ENCODE assay signal across 19 mouse cellular contexts in the genomic region with DNA sequence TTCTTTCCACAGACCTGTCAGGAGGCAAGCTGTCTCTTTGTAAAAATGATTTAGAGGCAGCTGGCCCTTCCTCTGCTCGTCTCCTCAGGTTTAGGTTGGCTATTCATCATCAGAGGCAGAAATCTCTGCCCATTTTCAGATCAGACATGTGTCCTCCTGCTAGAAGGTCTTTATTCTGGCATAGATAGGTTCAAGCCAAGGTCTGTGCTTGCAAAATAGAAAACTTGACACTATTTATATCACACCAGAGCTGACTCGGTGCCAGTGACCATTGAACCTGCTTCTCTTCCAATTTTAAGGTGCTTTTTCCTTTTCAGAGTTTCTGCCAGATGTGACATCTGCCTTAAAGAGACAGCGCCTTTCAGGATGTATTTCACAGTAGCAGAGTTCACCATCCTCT.
DNase-seq lines count a peak whose midpoint lies in the region; ATAC-seq and TF ChIP-seq lines count a peak whose summit lies in the region.
"Had no signal": no experiment of that assay in that cellular context is flagged by ENCODE, and none has a peak within 500 bp of the region (broad histone marks: within the 10 kb centered on the region; RNA-seq: fewer than 3 reads in every experiment).

No protein-coding gene starts in this region.

- H3K79me2 ChIP-seq in liver, adult 2 months (ENCODE audit: control insufficient read depth, insufficient read depth, low read length), result no peaks in the 10 kb centered on the region

- no peak for TF ChIP-seq POLR2A in liver, adult 2 months (IDR thresholded peaks at IDR 0.05; ENCODE audit: extremely low read depth, insufficient read depth, low read length)
- TF ChIP-seq POLR2A in cerebellum, adult 2 months (IDR thresholded peaks at IDR 0.05; ENCODE audit: borderline replicate concordance, insufficient read depth, low read length), result no peak

- no peaks in the 10 kb centered on the region for H3K4me1 ChIP-seq in liver, adult 2 months (ENCODE audit: control insufficient read depth, insufficient read depth, low read length)
- no peaks in the 10 kb centered on the region for H3K4me1 ChIP-seq in liver, embryonic 11.5 days (replicated peaks; ENCODE audit: control insufficient read depth, insufficient read depth, low read length)
- H3K4me1 ChIP-seq in cerebellum, adult 2 months (ENCODE audit: control insufficient read depth, insufficient read depth, low read length), result no peaks in the 10 kb centered on the region; the same call in 1 of the 2 replicates
- H3K4me1 ChIP-seq: embryonic facial prominence, embryonic 10.5 days; heart, embryonic 15.5 days; hindbrain, embryonic 15.5 days; kidney, embryonic 15.5 days had no signal

- no peak for TF ChIP-seq CTCF in liver, adult 2 months (IDR thresholded peaks at IDR 0.05; ENCODE audit: low read depth, low read length)
- TF ChIP-seq CTCF in cerebellum, adult 2 months (IDR thresholded peaks at IDR 0.05; ENCODE audit: borderline replicate concordance, insufficient read depth, low read depth, low read length), result no peak

- no peaks in the 10 kb centered on the region for H3K27me3 ChIP-seq in liver, adult 2 months (ENCODE audit: control insufficient read depth, insufficient read depth, low read length)
- H3K27me3 ChIP-seq in liver, embryonic 11.5 days (replicated peaks; ENCODE audit: control insufficient read depth, insufficient read depth, low read length), result no peaks in the 10 kb centered on the region
- H3K27me3 ChIP-seq in cerebellum, adult 2 months (ENCODE audit: control insufficient read depth, insufficient read depth, low read length), result no peaks in the 10 kb centered on the region
- H3K27me3 ChIP-seq: heart, embryonic 15.5 days; hindbrain, embryonic 15.5 days; kidney, embryonic 15.5 days had no signal

- H3K9ac ChIP-seq in liver, adult 2 months (ENCODE audit: low read depth, low read length), result no peak overlapping the region
- H3K9ac ChIP-seq in liver, embryonic 11.5 days (ENCODE audit: low read depth, low read length), result no peak overlapping the region
- H3K9ac ChIP-seq: heart, embryonic 15.5 days; hindbrain, embryonic 15.5 days; kidney, embryonic 15.5 days had no signal

- no peaks in the 10 kb centered on the region for H3K36me3 ChIP-seq in liver, adult 2 months (ENCODE audit: control insufficient read depth, insufficient read depth, low read length)
- no peaks in the 10 kb centered on the region for H3K36me3 ChIP-seq in liver, embryonic 11.5 days (ENCODE audit: control insufficient read depth, insufficient read depth, low read length)
- H3K36me3 ChIP-seq: embryonic facial prominence, embryonic 10.5 days; heart, embryonic 15.5 days; hindbrain, embryonic 15.5 days; kidney, embryonic 15.5 days had no signal

- no peak for ATAC-seq in liver, embryonic 11.5 days (replicated peaks; ENCODE audit: low FRiP score)
- ATAC-seq: forebrain, embryonic 14.5 days; intestine, embryonic 16.5 days had no signal

- WGBS in liver, adult 2 months, result 51% methylated on average over 3 of the region's 3 CpGs
- WGBS in liver, embryonic 11.5 days, result 53% methylated on average over 3 of the region's 3 CpGs
- WGBS in cerebellum, adult 2 months, result 33% methylated on average over 3 of the region's 3 CpGs

- peak; percentile 53 for DNase-seq in liver, adult 2 months (ENCODE audit: extremely low read depth, low read depth, low spot score)
- no peak for DNase-seq in liver, embryonic 11.5 days (ENCODE audit: low spot score)
- DNase-seq in cerebellum, adult 2 months, result peak; percentile 27 to 51
- DNase-seq in cerebellum, postnatal 10 days, result peak; percentile 6 to 15
- DNase-seq in B cell, adult 2 months, result no peak
- DNase-seq in spleen, postnatal 36 days (ENCODE audit: low spot score in 2 of 2), result no peak
- no peak for DNase-seq in heart, adult 18-20 months
- DNase-seq: adrenal gland, adult 8-10 months; gastrocnemius, postnatal 36 days; heart, adult 11 months; heart, postnatal 36 days; kidney, adult 2 months had no signal

- H3K4me2 ChIP-seq in liver, embryonic 11.5 days, result no peak overlapping the region
- H3K4me2 ChIP-seq: heart, embryonic 11.5 days; heart, embryonic 15.5 days; hindbrain, embryonic 15.5 days; kidney, embryonic 15.5 days had no signal

- H3K4me3 ChIP-seq in liver, adult 2 months (ENCODE audit: insufficient read depth, low read depth, low read length), result no peak overlapping the region
- no peak overlapping the region for H3K4me3 ChIP-seq in liver, embryonic 11.5 days (ENCODE audit: low read depth, low read length)
- no peak overlapping the region for H3K4me3 ChIP-seq in cerebellum, adult 2 months (replicated peaks; ENCODE audit: insufficient read depth, low read depth, low read length)
- H3K4me3 ChIP-seq: embryonic facial prominence, embryonic 10.5 days; heart, embryonic 15.5 days; hindbrain, embryonic 15.5 days; kidney, embryonic 15.5 days had no signal

- H3K27ac ChIP-seq in liver, adult 2 months (replicated peaks; ENCODE audit: insufficient read depth, low read depth, low read length), result no peak overlapping the region
- no peak overlapping the region for H3K27ac ChIP-seq in liver, embryonic 11.5 days (ENCODE audit: low read depth, low read length)
- no peak overlapping the region for H3K27ac ChIP-seq in cerebellum, adult 2 months (ENCODE audit: insufficient read depth, low read length)
- H3K27ac ChIP-seq: embryonic facial prominence, embryonic 10.5 days; heart, embryonic 15.5 days; hindbrain, embryonic 15.5 days; kidney, embryonic 15.5 days had no signal

- no peaks in the 10 kb centered on the region for H3K9me3 ChIP-seq in liver, embryonic 11.5 days (ENCODE audit: control insufficient read depth, low read length)
- H3K9me3 ChIP-seq: embryonic facial prominence, embryonic 10.5 days; heart, embryonic 15.5 days; hindbrain, embryonic 15.5 days; kidney, embryonic 15.5 days had no signal

Comparison
In these comparisons a context has a peak if more than half of its experiments do, and no peak if none do; other contexts are left out.
1. DNase-seq: peak in liver, adult 2 months (single experiment), cerebellum, adult 2 months (2 of 2) and cerebellum, postnatal 10 days (2 of 2); none in liver, embryonic 11.5 days (single experiment), B cell, adult 2 months (0 of 2), spleen, postnatal 36 days (0 of 2) and heart, adult 18-20 months (0 of 2).